Mouse (Mus musculus) heart, adult 2 months (tissue): ENCODE measurements around the gene Ccdc157. TPM values are rescaled to one million over a fixed set of nuclear protein-coding genes. Genes with fewer than 3 reads are reported as not detected.
"Not testable (repeated sequence)": the region's sequence is repeated elsewhere in the genome, so short reads cannot be mapped to it uniquely, and the experiment has no call there.

ENCODE experiments used
- DNase-seq, 2 experiments: peaks; one replicate each; pipeline ENCODE4 v3.0.0; 2021
- H3K27ac ChIP-seq: fragments of 200-600 bp; 2 replicates; pipeline ENCODE4 v1.8.1; 2022
- H3K27me3 ChIP-seq: fragments of 200-500 bp; 2 replicates; pipeline ENCODE4 v1.6.1; 2012; ENCODE audit warnings: mild to moderate bottlenecking, low read length, inconsistent platforms, mixed read lengths; ENCODE audit not compliant: control insufficient read depth, insufficient read depth
- H3K36me3 ChIP-seq: fragments of 200-500 bp; 2 replicates; pipeline ENCODE4 v1.6.1; 2012; ENCODE audit warnings: low read length, inconsistent platforms; ENCODE audit not compliant: control insufficient read depth, insufficient read depth
- H3K4me1 ChIP-seq: fragments of 200-500 bp; 2 replicates; pipeline ENCODE4 v1.6.1; 2011; ENCODE audit warnings: low read length; ENCODE audit not compliant: control insufficient read depth, insufficient read depth
- H3K4me3 ChIP-seq: fragments of 200-600 bp; 2 replicates; pipeline ENCODE4 v1.8.1; 2022
- H3K79me2 ChIP-seq: fragments of 200-500 bp; replicated peaks from 2 replicates; pipeline ENCODE4 v1.6.1; 2012; ENCODE audit warnings: mild to moderate bottlenecking, inconsistent platforms, low read length, moderate library complexity, mixed read lengths; ENCODE audit not compliant: control insufficient read depth, insufficient read depth
- H3K9ac ChIP-seq: fragments of 200-500 bp; 2 replicates; pipeline ENCODE4 v1.6.1; 2012; ENCODE audit warnings: low read depth, mild to moderate bottlenecking, control low read depth, inconsistent platforms, low read length, mixed read lengths
- CTCF ChIP-seq: fragments of 200-600 bp; IDR thresholded peaks from 2 replicates; pipeline ENCODE4 v1.8.1; 2022; ENCODE audit warnings: antibody characterized with exemption, mild to moderate bottlenecking, moderate library complexity
- EP300 ChIP-seq: fragments of 200-500 bp; IDR thresholded peaks from 2 replicates; pipeline ENCODE4 v1.6.1; 2011; ENCODE audit warnings: low read depth, low read length, control low read depth; ENCODE audit not compliant: insufficient read depth
- POLR2A ChIP-seq: fragments of 200-500 bp; IDR thresholded peaks from 2 replicates; pipeline ENCODE4 v1.6.1; 2011; ENCODE audit warnings: mild to moderate bottlenecking, low read depth, low read length, control low read depth; ENCODE audit not compliant: insufficient read depth
- WGBS: fragments of 180-500 bp; shearing (Covaris S2); methylation state at CpG from one replicate; pipeline ENCODE4 v1.1.7; 2018; 5-methylcytosine and 5-hydroxymethylcytosine counted together
- intact Hi-C: fragments of 180-260 bp; cut with DNase I; formaldehyde crosslinking; loops from one replicate; pipeline ENCODE4 v1.15.1; 2025
- polyA plus RNA-seq: library from polyadenylated mRNA; depleted of rRNA; stranded (reverse); fragments of >200 nt; gene quantifications from 2 replicates; pipeline ENCODE4 v1.2.3, GENCODE M21; 2012
- total RNA-seq, 2 experiments: library from RNA; stranded (reverse); gene quantifications; 2 replicates each; pipeline ENCODE4 v1.2.3; 2021

Gene Ccdc157
- total and polyA plus RNA-seq, 3 experiments, result 4.5 to 6.7 (median 4.6) TPM

DNA sequence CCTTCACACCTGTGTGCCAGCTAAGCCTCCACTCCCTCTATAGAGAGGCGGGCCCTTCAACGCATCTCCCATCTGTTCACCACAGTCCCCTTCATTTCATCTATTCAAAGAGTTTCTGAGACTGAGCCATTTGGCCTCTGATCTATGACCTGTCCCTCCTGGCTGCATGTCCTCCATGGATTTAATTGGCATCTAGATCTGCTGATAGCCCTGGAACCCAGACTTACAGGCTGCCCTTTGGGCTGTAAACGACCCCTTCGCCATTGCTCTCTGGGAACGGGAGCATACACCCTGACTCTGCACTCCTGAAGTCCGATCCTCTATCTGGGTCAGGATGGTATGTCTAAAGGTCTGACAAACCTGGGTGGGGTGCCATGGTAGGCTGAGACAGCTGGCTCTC is 47.2 kb downstream of the Ccdc157 start:
- H3K27ac ChIP-seq, result no peak overlapping the region
- WGBS, result 92% methylated on average over 6 of the region's 6 CpGs
- DNase-seq, result no peak
- H3K4me3 ChIP-seq, result no peak overlapping the region
- H3K79me2 ChIP-seq, result no peaks in the 10 kb centered on the region
- H3K9ac ChIP-seq, result no peak overlapping the region
- no peaks in the 10 kb centered on the region for H3K27me3 ChIP-seq
- H3K36me3 ChIP-seq, result no peaks in the 10 kb centered on the region
- peaks cover 8% of the 10 kb centered on the region for H3K4me1 ChIP-seq
- intact Hi-C loops, result no loop called here
- TF ChIP-seq POLR2A (no peak), CTCF (no peak), EP300 (no peak)

DNA sequence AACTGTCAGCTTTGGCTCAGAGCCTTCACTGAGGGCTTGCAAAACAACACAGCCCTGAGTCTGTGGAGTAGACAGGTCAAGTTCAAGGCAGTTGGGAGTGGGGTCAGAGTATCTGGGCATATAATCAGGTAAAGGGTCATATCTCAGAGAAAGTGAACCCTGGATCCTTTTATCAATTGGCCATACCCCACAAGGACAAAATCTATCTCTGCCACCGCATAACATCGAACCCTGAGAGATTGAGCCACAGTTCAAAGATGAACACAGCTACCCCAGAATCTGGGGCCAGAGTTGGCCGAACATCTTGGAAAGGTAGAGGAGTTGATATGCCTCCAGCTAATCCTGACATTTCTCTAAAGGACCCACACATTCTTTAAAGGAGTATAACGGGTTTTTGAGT is 48.1 kb downstream of the Ccdc157 start:
- TF ChIP-seq EP300 (no peak), POLR2A (no peak), CTCF (no peak)
- Histone ChIP-seq H3K4me1 (peaks cover 3% of the 10 kb centered on the region), H3K36me3 (no peaks in the 10 kb centered on the region), H3K27ac (no peak overlapping the region), H3K9ac (no peak overlapping the region), H3K4me3 (no peak overlapping the region), H3K27me3 (no peaks in the 10 kb centered on the region), H3K79me2 (no peaks in the 10 kb centered on the region)
- WGBS, result 88% methylated on average over 4 of the region's 4 CpGs
- DNase-seq, result no peak
- intact Hi-C loops, result no loop called here

DNA sequence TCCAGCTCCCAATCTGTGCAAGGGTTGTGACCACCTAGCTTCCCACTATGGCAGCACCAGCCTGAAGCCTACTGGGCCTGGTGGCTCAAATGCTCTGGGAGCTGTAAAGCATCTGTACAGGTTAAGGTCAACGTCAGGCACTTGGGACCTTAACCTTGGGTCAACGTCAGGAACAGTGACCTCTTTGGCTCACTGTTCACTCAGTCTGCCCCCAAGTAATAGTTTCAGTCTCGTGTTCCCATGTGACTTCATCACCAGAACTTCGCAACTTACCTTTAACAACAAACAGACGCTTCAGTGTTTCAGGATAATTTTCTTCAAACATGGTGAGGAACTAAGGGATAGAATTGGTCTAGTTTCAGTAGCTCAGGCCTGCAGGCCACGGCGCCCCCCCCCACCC is 51.4 kb downstream of the Ccdc157 start:
- H3K4me3 ChIP-seq, result no peak overlapping the region
- no peaks in the 10 kb centered on the region for H3K36me3 ChIP-seq
- no peak overlapping the region for H3K27ac ChIP-seq
- no peak for DNase-seq
- no peaks in the 10 kb centered on the region for H3K79me2 ChIP-seq
- H3K9ac ChIP-seq, result no peak overlapping the region
- 80% methylated on average over 7 of the region's 7 CpGs for WGBS
- no peaks in the 10 kb centered on the region for H3K27me3 ChIP-seq
- intact Hi-C loops, result no loop called here
- no peaks in the 10 kb centered on the region for H3K4me1 ChIP-seq
- no peak for TF ChIP-seq CTCF
- TF ChIP-seq POLR2A, result no peak
- no peak for TF ChIP-seq EP300

DNA sequence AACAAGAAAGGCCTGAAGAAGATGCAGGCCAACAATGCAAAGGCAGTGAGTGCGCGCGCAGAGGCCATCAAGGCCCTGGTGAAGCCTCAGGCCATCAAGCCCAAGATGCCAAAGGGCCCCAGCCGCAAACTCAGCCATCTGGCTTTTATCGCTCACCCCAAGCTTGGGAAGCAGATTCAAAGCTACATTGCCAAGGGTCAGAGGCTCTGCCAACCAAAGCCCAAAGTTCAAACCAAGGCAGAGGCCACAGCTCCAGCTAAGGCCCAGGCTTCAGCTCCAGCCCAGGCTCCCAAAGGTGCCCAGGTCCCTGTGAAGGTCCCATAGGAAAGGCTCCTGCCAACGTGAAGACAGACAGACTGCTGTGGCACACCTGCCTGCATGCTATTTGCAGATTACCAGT is 52.2 kb downstream of the Ccdc157 start:
- DNase-seq, H3K36me3 ChIP-seq, intact Hi-C loops, H3K79me2 ChIP-seq, H3K4me1 ChIP-seq, H3K27me3 ChIP-seq, H3K4me3 ChIP-seq, H3K9ac ChIP-seq, H3K27ac ChIP-seq: not testable (repeated sequence)
- WGBS, result 91% methylated on average over 6 of the region's 6 CpGs

DNA sequence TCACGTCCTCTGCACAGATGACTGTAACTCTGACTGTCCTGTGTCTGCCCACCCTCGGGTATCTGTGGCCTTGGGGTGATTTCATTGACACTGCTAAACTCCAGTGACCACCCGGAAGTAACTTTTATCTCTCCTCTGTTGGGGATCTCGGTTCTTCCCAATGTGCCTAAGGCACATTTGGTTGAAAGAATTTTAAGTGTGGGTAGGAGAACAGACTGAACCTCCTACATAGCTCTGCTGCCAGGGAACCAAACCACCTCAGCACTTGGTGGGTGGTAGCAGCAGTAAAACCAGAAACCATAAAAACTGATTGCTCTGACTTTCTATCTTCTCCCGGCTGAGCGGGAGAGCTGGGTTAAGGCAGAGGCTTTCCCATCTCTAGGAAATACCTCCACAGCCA is 54.6 kb downstream of the Ccdc157 start:
- no peaks in the 10 kb centered on the region for H3K4me1 ChIP-seq
- no peak for DNase-seq
- H3K36me3 ChIP-seq, result no peaks in the 10 kb centered on the region
- no peak overlapping the region for H3K9ac ChIP-seq
- H3K79me2 ChIP-seq, result no peaks in the 10 kb centered on the region
- no peak overlapping the region for H3K27ac ChIP-seq
- TF ChIP-seq EP300, result no peak
- no peak for TF ChIP-seq CTCF
- TF ChIP-seq POLR2A, result no peak
- intact Hi-C loops, result no loop called here
- no peaks in the 10 kb centered on the region for H3K27me3 ChIP-seq
- no peak overlapping the region for H3K4me3 ChIP-seq
- WGBS, result 64% methylated on average over 6 of the region's 6 CpGs

DNA sequence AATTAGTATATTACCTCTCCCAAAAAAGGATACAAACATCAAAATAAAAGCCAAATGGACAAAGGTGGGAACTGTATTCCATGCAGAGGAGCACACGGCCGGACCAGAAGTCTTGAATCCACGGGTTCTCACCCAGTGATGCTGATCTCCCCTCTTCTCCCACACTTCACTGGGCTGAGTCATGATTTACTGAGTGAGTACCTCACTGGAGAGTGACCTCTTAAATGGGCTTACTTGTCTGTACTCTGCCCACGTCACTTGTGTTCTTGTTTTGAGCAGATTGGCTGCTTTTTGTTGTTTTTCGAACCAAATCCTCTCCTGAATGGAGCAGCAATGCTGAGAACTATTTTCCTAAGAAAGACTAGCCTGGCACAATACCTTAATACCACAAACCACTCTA is 55.1 kb downstream of the Ccdc157 start:
- no peaks in the 10 kb centered on the region for H3K36me3 ChIP-seq
- WGBS, result 88% methylated on average over 5 of the region's 5 CpGs
- no peak overlapping the region for H3K4me3 ChIP-seq
- H3K9ac ChIP-seq, result no peak overlapping the region
- H3K27me3 ChIP-seq, result no peaks in the 10 kb centered on the region
- no peaks in the 10 kb centered on the region for H3K4me1 ChIP-seq
- no peaks in the 10 kb centered on the region for H3K79me2 ChIP-seq
- H3K27ac ChIP-seq, result no peak overlapping the region
- DNase-seq, result no peak
- intact Hi-C loops, result no loop called here
- no peak for TF ChIP-seq EP300
- TF ChIP-seq POLR2A, result no peak
- no peak for TF ChIP-seq CTCF

DNA sequence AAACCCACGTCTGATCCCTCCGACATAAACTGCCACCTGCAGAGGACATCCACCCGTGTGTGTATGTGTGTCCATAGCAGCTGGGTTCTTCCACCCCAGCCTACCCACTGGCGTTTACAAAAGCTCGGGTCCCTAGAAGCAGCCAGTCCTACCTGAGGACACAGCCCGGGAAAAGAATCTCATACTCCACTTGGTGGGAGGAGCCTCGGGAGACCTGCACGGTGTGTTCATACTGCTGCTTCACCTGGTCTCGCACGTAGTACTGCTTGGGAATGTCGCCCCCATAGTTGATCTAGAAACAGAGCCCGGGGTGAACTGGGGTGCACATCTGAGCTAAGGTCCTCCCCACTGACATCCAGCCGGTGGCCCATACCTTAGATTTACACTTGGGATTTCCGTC is 56.6 kb downstream of the Ccdc157 start:
- no peaks in the 10 kb centered on the region for H3K79me2 ChIP-seq
- H3K4me3 ChIP-seq, result no peak overlapping the region
- WGBS, result 82% methylated on average over 14 of the region's 14 CpGs
- no peaks in the 10 kb centered on the region for H3K36me3 ChIP-seq
- H3K27ac ChIP-seq, result no peak overlapping the region
- intact Hi-C loops, result no loop called here
- H3K27me3 ChIP-seq, result no peaks in the 10 kb centered on the region
- no peaks in the 10 kb centered on the region for H3K4me1 ChIP-seq
- TF ChIP-seq POLR2A, result no peak
- TF ChIP-seq EP300, result no peak
- TF ChIP-seq CTCF, result no peak
- no peak for DNase-seq
- H3K9ac ChIP-seq, result no peak overlapping the region
